Mouse (Mus musculus) liver, embryonic 16.5 days (tissue): Measurements from ENCODE around the gene Slamf6. TPM values are rescaled to one million over a fixed set of nuclear protein-coding genes. Genes with fewer than 3 reads are reported as not detected.
"Not testable (repeated sequence)": the region's sequence is repeated elsewhere in the genome, so short reads cannot be mapped to it uniquely, and the experiment has no call there.

Experiments used
- ATAC-seq: fragments of 200-750 bp; cut with Nextera tagmentation; 2 replicates; pipeline ENCODE4 v1.8.0; 2017; ENCODE audit warnings: low read depth, mild to moderate bottlenecking, moderate number of reproducible peaks, moderate library complexity
- H3K27ac ChIP-seq: fragments of 300-500 bp; sonication (generic); 2 replicates; pipeline ENCODE4 v1.5.1; 2014; ENCODE audit warnings: mild to moderate bottlenecking, low read length
- H3K27me3 ChIP-seq: fragments of 300-500 bp; sonication (generic); 2 replicates; pipeline ENCODE4 v1.6.1; 2014; ENCODE audit warnings: low read depth, low read length, mixed read lengths; ENCODE audit not compliant: control insufficient read depth, insufficient read depth
- H3K36me3 ChIP-seq: fragments of 300-500 bp; sonication (generic); 2 replicates; pipeline ENCODE4 v1.6.1; 2014; ENCODE audit warnings: mild to moderate bottlenecking; ENCODE audit not compliant: control insufficient read depth, insufficient read depth
- H3K4me1 ChIP-seq: fragments of 300-500 bp; sonication (generic); 2 replicates; pipeline ENCODE4 v1.6.1; 2014; ENCODE audit warnings: low read depth, low read length, mixed read lengths; ENCODE audit not compliant: control insufficient read depth
- H3K4me2 ChIP-seq: fragments of 300-500 bp; sonication (generic); 2 replicates; pipeline ENCODE4 v1.6.1; 2014; ENCODE audit warnings: low read depth, low read length, mixed read lengths
- H3K4me3 ChIP-seq: fragments of 300-500 bp; sonication (generic); 2 replicates; pipeline ENCODE4 v1.5.1; 2014; ENCODE audit warnings: low read depth, mild to moderate bottlenecking, low read length
- H3K9ac ChIP-seq: fragments of 300-500 bp; sonication (generic); 2 replicates; pipeline ENCODE4 v1.6.1; 2014; ENCODE audit warnings: low read depth, low read length
- H3K9me3 ChIP-seq: fragments of 300-500 bp; sonication (generic); replicated peaks from 2 replicates; pipeline ENCODE4 v1.6.1; 2016; ENCODE audit warnings: low read length; ENCODE audit not compliant: control insufficient read depth
- WGBS: fragments of 180-500 bp; shearing (Covaris S2); extraction: QIAGEN DNeasy Blood & Tissue Kit; methylation state at CpG from one replicate; pipeline ENCODE4 v1.1.7; 2014; ENCODE audit not compliant: insufficient replicate concordance; 5-methylcytosine and 5-hydroxymethylcytosine counted together
- polyA plus RNA-seq: library from polyadenylated mRNA; unstranded; fragments of >200 nt; fragmentation: Nextera tagmentation; extraction: Ambion mirVana; gene quantifications from 2 replicates; pipeline ENCODE4 v1.2.1, GENCODE M21; 2015

Slamf6 gene
- polyA plus RNA-seq, 1 experiment from 2014 or later, result 5.0 TPM

DNA sequence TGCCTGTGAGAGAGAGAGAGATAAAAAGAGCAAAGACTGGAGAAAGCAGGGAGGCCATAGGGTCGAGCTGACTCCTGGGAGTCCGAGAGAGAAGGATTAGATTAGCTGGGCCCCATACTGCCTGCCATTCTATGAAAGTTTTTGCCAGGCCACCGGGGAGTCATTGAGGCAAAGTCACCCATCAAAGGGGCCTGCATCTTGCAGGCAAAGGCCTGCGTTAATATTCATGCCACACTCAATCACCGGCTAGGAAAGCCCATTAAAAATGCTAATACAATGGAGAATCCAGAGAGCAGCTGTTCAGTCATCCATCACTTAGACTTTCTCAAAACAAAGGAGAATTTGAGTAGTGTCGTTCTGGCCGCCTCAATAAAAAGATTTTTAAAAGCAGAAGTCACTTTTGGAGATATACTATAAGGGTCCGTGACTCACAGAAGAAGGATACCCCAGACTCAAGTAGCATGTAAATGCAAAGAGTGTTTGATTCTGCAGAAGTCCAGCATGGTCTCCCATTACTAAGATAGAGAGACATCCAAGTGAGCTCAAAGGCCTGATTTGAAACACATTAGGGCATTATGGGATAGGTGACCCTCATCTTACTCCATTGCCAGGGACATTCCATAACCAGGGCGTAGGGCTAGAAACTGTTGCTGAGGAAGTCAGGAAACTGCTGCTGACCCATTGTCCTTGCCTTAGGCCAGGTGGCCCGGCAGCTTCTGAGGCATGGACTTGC lies 53.7 kb downstream of the Slamf6 start:
- Histone ChIP-seq H3K9ac (no peak overlapping the region), H3K27ac (no peak overlapping the region), H3K4me3 (no peak overlapping the region), H3K4me2 (no peak overlapping the region), H3K9me3 (no peaks in the 10 kb centered on the region), H3K4me1 (no peaks in the 10 kb centered on the region), H3K27me3 (no peaks in the 10 kb centered on the region), H3K36me3 (no peaks in the 10 kb centered on the region)
- no peak for ATAC-seq
- 59% methylated on average over 10 of the region's 10 CpGs for WGBS

DNA sequence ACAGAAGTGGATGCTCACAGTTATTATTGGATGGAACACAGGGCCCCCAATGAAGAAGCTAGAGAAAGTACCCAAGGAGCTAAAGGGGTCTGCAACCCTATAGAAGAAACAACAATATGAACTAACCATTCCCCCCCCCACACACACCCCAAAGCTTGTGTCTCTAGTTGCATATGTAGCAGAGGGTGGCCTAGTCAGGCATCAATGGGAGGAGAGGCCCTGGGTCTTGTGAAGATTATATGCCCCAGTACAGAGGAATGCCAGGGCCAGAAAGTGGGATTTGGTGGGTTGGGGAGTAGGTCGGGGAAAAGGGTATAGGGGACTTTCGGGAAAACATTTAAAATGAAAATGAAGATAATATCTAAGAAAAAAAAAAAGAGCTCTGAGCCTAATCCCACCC lies 57.0 kb downstream of the Slamf6 start:
- H3K36me3 ChIP-seq, ATAC-seq, H3K4me2 ChIP-seq, H3K27me3 ChIP-seq, H3K4me1 ChIP-seq, H3K9ac ChIP-seq, H3K27ac ChIP-seq, H3K4me3 ChIP-seq, H3K9me3 ChIP-seq: not testable (repeated sequence)
- 68% methylated on average over 2 of the region's 2 CpGs for WGBS

DNA sequence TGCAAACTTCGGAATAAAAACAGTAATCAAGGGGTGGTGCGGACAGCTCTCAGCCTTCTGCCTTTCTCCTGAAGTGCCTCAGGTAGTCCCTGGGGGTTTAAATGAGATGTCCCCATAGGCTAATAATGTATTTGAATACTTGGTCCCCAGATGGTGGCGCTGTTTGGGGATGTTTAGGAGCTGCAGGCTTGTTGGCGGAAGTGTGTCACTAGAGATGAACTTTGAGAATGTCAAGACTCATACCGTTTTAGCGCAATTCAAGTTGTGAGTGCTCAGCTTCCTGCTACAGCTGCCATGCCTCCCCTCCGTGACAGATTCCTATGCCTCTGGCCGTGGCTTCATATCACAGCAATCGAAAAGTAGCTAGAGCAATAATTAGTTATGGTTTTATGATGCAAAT lies 58.1 kb downstream of the Slamf6 start:
- Histone ChIP-seq H3K27me3 (no peaks in the 10 kb centered on the region), H3K4me3 (no peak overlapping the region), H3K9ac (no peak overlapping the region), H3K36me3 (no peaks in the 10 kb centered on the region), H3K4me1 (no peaks in the 10 kb centered on the region), H3K27ac (no peak overlapping the region), H3K4me2 (no peak overlapping the region), H3K9me3 (no peaks in the 10 kb centered on the region)
- ATAC-seq, result no peak
- 74% methylated on average over 9 of the region's 9 CpGs for WGBS

DNA sequence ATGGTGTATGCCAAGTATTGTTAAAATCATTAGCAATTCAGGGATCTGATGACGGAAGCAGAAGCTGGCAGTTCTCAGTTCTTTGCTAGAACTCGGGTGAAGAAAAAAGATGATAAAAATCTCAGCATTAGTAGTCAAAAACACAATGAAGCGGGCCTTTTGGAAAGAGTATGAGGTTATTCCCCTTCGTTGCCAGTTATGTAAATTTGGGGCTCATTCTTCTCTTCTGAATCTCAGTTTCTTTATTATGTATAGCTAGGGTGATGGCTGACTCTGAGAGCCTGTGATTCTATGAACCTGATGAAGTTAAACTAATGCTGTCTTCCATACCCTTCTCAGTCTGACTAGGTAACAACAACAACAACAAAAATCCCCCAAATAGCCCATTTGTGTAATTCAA lies 58.5 kb downstream of the Slamf6 start:
- Histone ChIP-seq H3K4me3 (no peak overlapping the region), H3K4me2 (no peak overlapping the region), H3K36me3 (no peaks in the 10 kb centered on the region), H3K9me3 (no peaks in the 10 kb centered on the region), H3K27ac (no peak overlapping the region), H3K9ac (no peak overlapping the region), H3K4me1 (no peaks in the 10 kb centered on the region), H3K27me3 (no peaks in the 10 kb centered on the region)
- ATAC-seq, result no peak
- WGBS, result 66% methylated on average over 4 of the region's 4 CpGs

DNA sequence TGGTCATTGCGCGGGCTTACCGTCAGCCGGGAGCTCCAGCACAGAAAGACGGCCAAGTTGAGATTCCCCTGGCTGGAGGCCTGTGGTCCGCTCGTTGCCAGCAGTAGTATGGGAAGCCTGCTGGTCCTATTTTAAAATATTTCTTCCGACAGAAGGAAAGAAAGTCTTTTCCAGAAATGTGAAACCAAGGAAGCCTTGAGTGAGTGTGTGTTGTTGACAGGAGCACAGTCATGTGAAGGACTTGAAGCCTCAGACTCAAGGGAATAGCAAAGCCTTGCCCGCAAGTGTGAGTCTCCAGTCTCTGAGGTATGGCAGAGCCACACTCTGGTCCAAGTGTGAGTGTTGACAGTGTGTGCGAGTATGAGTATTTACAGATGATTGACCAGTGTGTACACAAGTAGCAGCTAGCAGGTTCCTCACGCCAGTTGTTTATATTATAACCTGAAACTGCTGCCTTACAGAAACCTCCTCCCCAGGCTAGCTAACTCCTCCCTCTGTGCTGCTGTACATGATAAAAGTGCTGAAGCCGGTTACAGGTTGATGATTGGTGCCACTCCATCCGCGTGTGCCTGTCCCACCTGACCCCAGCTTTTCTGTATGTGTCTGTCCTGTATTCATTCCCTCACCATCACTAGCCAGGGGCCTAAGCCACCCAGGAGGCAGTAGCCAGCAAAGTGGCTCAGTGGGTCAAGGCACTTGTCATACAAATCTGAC lies 59.7 kb downstream of the Slamf6 start:
- H3K27me3 ChIP-seq, result no peaks in the 10 kb centered on the region
- 78% methylated on average over 14 of the region's 14 CpGs for WGBS
- no peaks in the 10 kb centered on the region for H3K36me3 ChIP-seq

DNA sequence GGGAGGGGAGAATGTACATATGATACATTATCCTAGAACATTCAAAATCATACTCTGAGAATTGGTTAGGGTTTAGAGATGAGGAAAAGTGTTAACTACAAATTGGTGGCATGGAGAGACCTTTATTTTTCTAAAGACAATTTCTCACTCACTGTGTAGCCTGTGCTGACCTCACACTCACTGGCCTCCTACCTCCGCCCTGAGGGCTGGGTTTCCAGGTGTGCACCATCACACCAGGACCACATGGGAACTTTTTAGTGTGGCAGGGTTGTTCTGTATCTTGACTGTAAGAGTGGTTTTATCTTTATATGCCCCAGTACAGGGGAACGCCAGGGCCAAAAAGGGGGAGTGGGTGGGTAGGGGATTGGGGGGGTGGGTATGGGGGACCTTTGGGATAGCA lies 60.6 kb downstream of the Slamf6 start:
- Histone ChIP-seq H3K27ac (no peak overlapping the region), H3K9ac (no peak overlapping the region), H3K4me2 (no peak overlapping the region), H3K9me3 (no peaks in the 10 kb centered on the region), H3K4me3 (no peak overlapping the region), H3K27me3 (no peaks in the 10 kb centered on the region), H3K36me3 (no peaks in the 10 kb centered on the region), H3K4me1 (no peaks in the 10 kb centered on the region)
- WGBS, result 56% methylated on average over 2 of the region's 2 CpGs
- ATAC-seq, result no peak

More for the DNA sequence above, 59.7 kb downstream of the Slamf6 start:
- no peak for ATAC-seq
- Histone ChIP-seq H3K9me3 (no peaks in the 10 kb centered on the region), H3K4me1 (no peaks in the 10 kb centered on the region), H3K4me2 (no peak overlapping the region), H3K27ac (no peak overlapping the region), H3K4me3 (no peak overlapping the region), H3K9ac (no peak overlapping the region)

DNA sequence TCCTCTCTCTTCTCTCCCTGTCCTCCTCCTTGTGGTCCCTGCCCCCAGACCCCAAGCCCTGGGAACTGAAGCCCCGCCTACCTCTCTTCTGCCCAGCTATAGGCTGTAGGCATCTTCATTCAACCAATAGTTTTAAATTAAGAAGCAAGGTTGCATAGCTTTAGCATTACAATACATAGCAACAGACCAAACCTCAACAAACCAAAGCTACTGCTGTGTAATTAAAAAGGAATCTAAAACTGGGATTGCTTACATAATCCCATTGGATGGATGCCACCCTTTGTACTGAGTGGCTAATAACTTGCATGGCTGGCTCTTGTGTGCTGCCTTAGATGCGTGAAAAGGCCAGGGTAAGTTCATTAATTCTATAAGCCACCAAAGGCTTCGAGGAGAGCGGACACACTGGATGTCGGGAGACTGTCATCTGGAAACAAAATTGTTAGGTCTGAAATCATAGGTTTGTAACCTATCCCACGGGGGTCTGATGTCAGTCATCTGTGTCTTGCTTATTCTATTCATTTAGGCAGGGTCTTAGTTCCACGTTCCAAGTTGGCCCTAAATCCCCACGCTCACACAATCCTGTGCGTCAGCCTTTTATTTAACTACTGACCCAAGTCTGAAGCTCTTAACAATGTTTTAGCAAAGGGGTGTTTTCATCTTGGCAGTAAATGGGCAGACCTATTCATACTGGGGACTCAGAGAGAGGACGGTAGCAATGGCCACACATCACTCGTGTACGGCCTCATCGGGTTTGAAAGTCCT lies 62.8 kb downstream of the Slamf6 start:
- no peak overlapping the region for H3K27ac ChIP-seq
- ATAC-seq, result no peak

DNA sequence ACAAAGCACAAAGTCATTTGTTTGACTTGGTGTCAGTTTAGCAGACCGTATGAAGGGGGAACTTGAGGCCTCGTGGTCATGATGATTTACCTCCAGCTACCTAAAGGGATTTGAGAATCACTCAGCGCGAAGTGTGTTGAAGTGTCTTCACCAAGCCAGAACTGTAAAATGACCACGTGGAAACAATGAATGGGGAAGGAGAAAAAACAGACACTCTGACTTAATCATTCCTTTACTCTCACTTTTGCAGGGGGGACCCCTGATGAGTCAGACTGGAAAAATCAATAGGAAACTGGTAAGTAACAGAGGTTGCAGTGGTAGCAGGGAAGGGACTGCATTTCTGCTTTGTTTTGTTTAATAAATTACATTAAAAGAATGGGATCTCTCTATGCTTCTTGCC lies 64.9 kb downstream of the Slamf6 start:
- H3K27ac ChIP-seq, result no peak overlapping the region
- no peaks in the 10 kb centered on the region for H3K9me3 ChIP-seq
- no peak overlapping the region for H3K9ac ChIP-seq
- H3K4me3 ChIP-seq, result no peak overlapping the region
- ATAC-seq, result no peak
- no peaks in the 10 kb centered on the region for H3K27me3 ChIP-seq
- no peaks in the 10 kb centered on the region for H3K36me3 ChIP-seq
- no peak overlapping the region for H3K4me2 ChIP-seq
- 43% methylated on average over 5 of the region's 5 CpGs for WGBS
- H3K4me1 ChIP-seq, result no peaks in the 10 kb centered on the region

More for the DNA sequence above, 62.8 kb downstream of the Slamf6 start:
- Histone ChIP-seq H3K27me3 (no peaks in the 10 kb centered on the region), H3K9me3 (no peaks in the 10 kb centered on the region), H3K36me3 (no peaks in the 10 kb centered on the region), H3K4me3 (no peak overlapping the region), H3K4me1 (no peaks in the 10 kb centered on the region), H3K4me2 (no peak overlapping the region), H3K9ac (no peak overlapping the region)
- 76% methylated on average over 13 of the region's 13 CpGs for WGBS

DNA sequence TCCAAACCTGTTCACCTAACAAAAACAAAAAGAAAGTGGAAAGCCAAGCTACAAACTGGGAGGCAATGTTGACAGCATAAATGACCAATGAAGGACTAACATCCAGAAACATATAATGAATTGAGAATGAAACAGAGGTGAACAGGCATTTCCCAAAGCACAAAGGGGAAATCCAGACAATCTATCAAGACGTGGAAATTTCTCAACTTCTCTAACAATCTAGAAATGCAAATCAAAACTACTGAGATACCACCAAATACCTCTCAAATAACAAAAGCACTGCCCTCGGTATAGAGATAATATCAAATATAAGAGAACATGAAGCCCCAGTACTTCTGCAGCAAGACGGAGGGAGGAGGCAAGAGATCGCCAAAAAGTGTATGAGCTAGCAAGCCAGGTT lies 65.4 kb downstream of the Slamf6 start:
- no peak overlapping the region for H3K27ac ChIP-seq
- H3K9me3 ChIP-seq, result no peaks in the 10 kb centered on the region
- H3K27me3 ChIP-seq, result no peaks in the 10 kb centered on the region
- no peak for ATAC-seq
- no peaks in the 10 kb centered on the region for H3K4me1 ChIP-seq
- no peak overlapping the region for H3K9ac ChIP-seq
- H3K36me3 ChIP-seq, result no peaks in the 10 kb centered on the region
- H3K4me3 ChIP-seq, result no peak overlapping the region
- 43% methylated on average over 4 of the region's 4 CpGs for WGBS
- H3K4me2 ChIP-seq, result no peak overlapping the region
